Mouse (Mus musculus): ENCODE measurements at regions not wholly inside any gene's neighbourhood (a gene's known extent, or its start where the extent isn't known, plus 50 kb on each side); places are given as distances from the start of the nearest gene placed in this dataset.
"Not testable (repeated sequence)": the region's sequence is repeated elsewhere in the genome, so short reads cannot be mapped to it uniquely, and the experiment has no call there.

GRCm38 (mm10) chr12:3092974-3093373 is 216.8 kb downstream of the Rab10 start:
- TF ChIP-seq POLR2A (IDR thresholded peaks at IDR 0.05; ENCODE audit: low read depth, low read length); CTCF (IDR thresholded peaks at IDR 0.05; ENCODE audit: extremely low read depth, insufficient read depth, insufficient read length, insufficient replicate concordance): not testable (repeated sequence)

All from spleen, adult 2 months (tissue).